Comparison of ENCODE assay signal across 8 mouse cellular contexts in the genomic region with DNA sequence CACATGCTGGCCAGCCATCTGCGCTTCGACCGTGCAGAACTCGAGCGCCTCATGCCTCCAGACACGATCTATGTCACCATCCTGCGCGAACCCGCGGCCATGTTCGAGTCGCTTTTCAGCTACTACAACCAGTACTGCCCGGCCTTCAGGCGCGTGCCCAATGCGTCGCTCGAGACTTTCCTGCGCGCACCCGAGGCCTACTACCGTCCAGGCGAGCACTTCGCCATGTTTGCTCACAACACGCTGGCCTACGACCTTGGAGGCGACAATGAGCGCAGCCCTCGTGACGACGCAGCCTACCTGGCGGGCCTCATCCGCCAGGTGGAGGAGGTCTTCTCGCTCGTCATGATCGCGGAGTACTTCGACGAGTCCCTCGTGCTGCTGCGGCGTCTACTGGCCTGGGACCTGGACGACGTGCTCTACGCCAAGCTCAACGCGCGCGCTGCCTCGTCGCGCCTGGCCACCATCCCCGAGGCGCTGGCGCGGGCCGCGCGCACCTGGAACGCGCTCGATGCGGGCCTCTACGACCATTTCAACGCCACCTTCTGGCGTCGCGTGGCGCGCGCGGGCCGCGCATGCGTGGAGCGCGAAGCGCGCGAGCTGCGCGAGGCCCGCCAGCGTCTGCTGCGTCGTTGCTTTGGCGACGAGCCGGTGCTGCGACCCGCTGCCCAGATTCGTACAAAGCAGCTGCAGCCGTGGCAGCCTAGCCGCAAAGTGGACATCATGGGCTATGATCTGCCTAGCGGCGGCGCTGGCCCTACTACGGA. TPM values are rescaled to one million over a fixed set of nuclear protein-coding genes. Genes with fewer than 3 reads are reported as not detected.
DNase-seq lines count a peak whose midpoint lies in the region; ATAC-seq and TF ChIP-seq lines count a peak whose summit lies in the region.

No protein-coding gene starts in this region.

- H3K4me1 ChIP-seq in lung, adult 2 months (ENCODE audit: control insufficient read depth, insufficient read depth, low read length), result no peaks in the 10 kb centered on the region
- H3K4me1 ChIP-seq in embryonic facial prominence, embryonic 11.5 days (ENCODE audit: control insufficient read depth, insufficient read depth, low read length), result 0 out of 2 replicates have a peak, but pooled peaks cover 2% of the 10 kb centered on the region
- no peaks in the 10 kb centered on the region for H3K4me1 ChIP-seq in hindbrain, embryonic 13.5 days (replicated peaks)

- ATAC-seq in embryonic facial prominence, embryonic 11.5 days (replicated peaks; ENCODE audit: insufficient number of reproducible peaks, low FRiP score, low TSS enrichment, low read depth), result no peak
- ATAC-seq in hindbrain, embryonic 13.5 days (ENCODE audit: low FRiP score), result 0 out of 2 replicates have a peak, but pooled peaks have one; percentile 36

- peak overlapping the region; percentile 13; the same call in 1 of the 2 replicates for H3K9ac ChIP-seq in embryonic facial prominence, embryonic 11.5 days (replicated peaks; ENCODE audit: low read length)
- no peak overlapping the region for H3K9ac ChIP-seq in hindbrain, embryonic 13.5 days

- DNase-seq in lung, adult 2 months, result no peak
- DNase-seq in lung, postnatal 14 days, result no peak
- peak; percentile 39 for DNase-seq in embryonic facial prominence, embryonic 11.5 days (ENCODE audit: low spot score)
- peak; percentile 29 to 55 for DNase-seq in lung, postnatal 4 days
- DNase-seq in c-Kit-positive CD71-positive TER-119-positive erythroid progenitor cells, embryonic 14.5 days (ENCODE audit: low spot score), result no peak
- DNase-seq in layer of hippocampus, adult 9-11 months, result no peak
- DNase-seq in frontal cortex, postnatal 36 days (ENCODE audit: low spot score in 2 of 2), result no peak

- H3K9me3 ChIP-seq in embryonic facial prominence, embryonic 11.5 days (replicated peaks; ENCODE audit: control insufficient read depth, low read length), result no peaks in the 10 kb centered on the region; the same call in 1 of the 2 replicates
- H3K9me3 ChIP-seq in hindbrain, embryonic 13.5 days, result no peaks in the 10 kb centered on the region; the same call in 1 of the 2 replicates

- H3K4me2 ChIP-seq in embryonic facial prominence, embryonic 11.5 days (ENCODE audit: low read depth, low read length), result peak overlapping the region; percentile 36
- H3K4me2 ChIP-seq in hindbrain, embryonic 13.5 days, result peak overlapping the region; percentile 37

- WGBS in lung, adult 2 months, result 41% methylated on average over 98 of the region's 98 CpGs
- 35% methylated on average over 98 of the region's 98 CpGs for WGBS in embryonic facial prominence, embryonic 11.5 days
- 45% methylated on average over 98 of the region's 98 CpGs for WGBS in hindbrain, embryonic 13.5 days

- H3K27ac ChIP-seq in embryonic facial prominence, embryonic 11.5 days (replicated peaks; ENCODE audit: low read depth, low read length), result no peak overlapping the region
- H3K27ac ChIP-seq in hindbrain, embryonic 13.5 days, result no peak overlapping the region

- H3K36me3 ChIP-seq in embryonic facial prominence, embryonic 11.5 days (replicated peaks; ENCODE audit: control insufficient read depth, insufficient read depth, low read depth, low read length), result no peaks in the 10 kb centered on the region; the same call in none of the 2 replicates
- H3K36me3 ChIP-seq in hindbrain, embryonic 13.5 days, result peaks cover 60% of the 10 kb centered on the region

- TF ChIP-seq POLR2A in lung, adult 2 months (IDR thresholded peaks at IDR 0.05; ENCODE audit: borderline replicate concordance, extremely low read depth, low read depth, low read length), result no peak

- TF ChIP-seq CTCF in lung, adult 2 months (IDR thresholded peaks at IDR 0.05; ENCODE audit: insufficient read depth, low read length), result no peak

- H3K27me3 ChIP-seq in embryonic facial prominence, embryonic 11.5 days (ENCODE audit: control insufficient read depth, insufficient read depth, low read length), result no peaks in the 10 kb centered on the region
- peaks cover 12% of the 10 kb centered on the region; the same call in 1 of the 2 replicates for H3K27me3 ChIP-seq in hindbrain, embryonic 13.5 days

- peak overlapping the region; percentile 31 for H3K4me3 ChIP-seq in lung, adult 2 months (replicated peaks; ENCODE audit: extremely low read depth, low read depth, low read length)
- H3K4me3 ChIP-seq in embryonic facial prominence, embryonic 11.5 days (ENCODE audit: low read depth, low read length), result 0 out of 2 replicates have a peak overlapping the region, but pooled peaks have one; percentile 14
- peak overlapping the region; percentile 14 for H3K4me3 ChIP-seq in hindbrain, embryonic 13.5 days

RNA-seq across cellular contexts. Expression of gene Gal3st3, which starts 9.0 kb away (rescaled TPM):
- polyA plus RNA-seq in lung, adult 2 months (2012; rRNA removed), result 1.9 and 2.3 TPM in 2 replicates
- 8.5 and 11.3 TPM in 2 replicates for polyA plus RNA-seq in embryonic facial prominence, embryonic 11.5 days (2014; fragmentation: Nextera tagmentation; extraction: Ambion mirVana)
- 34.1 and 36.0 TPM in 2 replicates for polyA plus RNA-seq in hindbrain, embryonic 13.5 days (2015; fragmentation: Nextera tagmentation; extraction: Ambion mirVana)

RNA-seq across cellular contexts. Expression of gene Sf3b2, which starts 11.9 kb away (rescaled TPM):
- 121 and 132 TPM in 2 replicates for polyA plus RNA-seq in lung, adult 2 months (2012; rRNA removed)
- 375 and 387 TPM in 2 replicates for polyA plus RNA-seq in embryonic facial prominence, embryonic 11.5 days (2014; fragmentation: Nextera tagmentation; extraction: Ambion mirVana)
- 373 and 377 TPM in 2 replicates for polyA plus RNA-seq in hindbrain, embryonic 13.5 days (2015; fragmentation: Nextera tagmentation; extraction: Ambion mirVana)

RNA-seq across cellular contexts. Expression of gene Catsper1, which starts 28.4 kb away (rescaled TPM):
- not detected in 2 replicates for polyA plus RNA-seq in lung, adult 2 months (2012; rRNA removed)
- polyA plus RNA-seq in embryonic facial prominence, embryonic 11.5 days (2014; fragmentation: Nextera tagmentation; extraction: Ambion mirVana), result not detected in 2 replicates
- not detected in 2 replicates for polyA plus RNA-seq in hindbrain, embryonic 13.5 days (2015; fragmentation: Nextera tagmentation; extraction: Ambion mirVana)

RNA-seq across cellular contexts. Expression of gene Pacs1, which starts 34.2 kb away (rescaled TPM):
- polyA plus RNA-seq in lung, adult 2 months (2012; rRNA removed), result 37.2 and 40.6 TPM in 2 replicates
- polyA plus RNA-seq in embryonic facial prominence, embryonic 11.5 days (2014; fragmentation: Nextera tagmentation; extraction: Ambion mirVana), result 24.4 and 28.4 TPM in 2 replicates
- 33.9 TPM in 2 replicates for polyA plus RNA-seq in hindbrain, embryonic 13.5 days (2015; fragmentation: Nextera tagmentation; extraction: Ambion mirVana)

RNA-seq across cellular contexts. Expression of gene Cst6, which starts 42.2 kb away (rescaled TPM):
- 1.9 and 32.5 TPM in 2 replicates for polyA plus RNA-seq in lung, adult 2 months (2012; rRNA removed)
- 0.69 and 1.3 TPM in 2 replicates for polyA plus RNA-seq in embryonic facial prominence, embryonic 11.5 days (2014; fragmentation: Nextera tagmentation; extraction: Ambion mirVana)
- 5.4 and 6.3 TPM in 2 replicates for polyA plus RNA-seq in hindbrain, embryonic 13.5 days (2015; fragmentation: Nextera tagmentation; extraction: Ambion mirVana)

Comparison
In these comparisons a context has a peak if more than half of its experiments do, and no peak if none do; other contexts are left out.
1. DNase-seq: peak in embryonic facial prominence, embryonic 11.5 days (single experiment) and lung, postnatal 4 days (2 of 2); none in lung, adult 2 months (single experiment), lung, postnatal 14 days (single experiment), c-Kit-positive CD71-positive TER-119-positive erythroid progenitor cells, embryonic 14.5 days (single experiment), layer of hippocampus, adult 9-11 months (single experiment) and frontal cortex, postnatal 36 days (0 of 2).
2. Peak in every context shown above with its lines, with median percentiles within 50 percentile points of each other: H3K4me3 ChIP-seq.